Mouse (Mus musculus): ENCODE results near the gene Rapgef4. TPM values are rescaled to one million over a fixed set of nuclear protein-coding genes. Genes with fewer than 3 reads are reported as not detected.

The Rapgef4 gene
- total and polyA plus RNA-seq, 3 experiments = 0.33 TPM; not detected in 2

- H3K9me3 ChIP-seq (replicated peaks) = no peaks in the 10 kb centered on the region
- H3K27me3 ChIP-seq (ENCODE audit: insufficient read depth, low read length) = peaks cover 13% of the 10 kb centered on the region
- DNase-seq (ENCODE audit: low spot score) = no peak
- H3K4me3 ChIP-seq (ENCODE audit: low read depth, low read length) = no peak overlapping the region
- no peak for ATAC-seq (ENCODE audit: extremely low read depth, insufficient number of reproducible peaks, low FRiP score, poor library complexity, severe bottlenecking)
- H3K4me1 ChIP-seq (ENCODE audit: insufficient read depth, low read depth, low read length) = no peaks in the 10 kb centered on the region
- H3K36me3 ChIP-seq (replicated peaks) = no peaks in the 10 kb centered on the region
- TF ChIP-seq POLR2AphosphoS5 (IDR thresholded peaks at IDR 0.05; ENCODE audit: insufficient replicate concordance, low read depth, low read length) (no peak), TAL1 (conservative IDR thresholded peaks at IDR 0.05; ENCODE audit: low read depth, low read length) (no peak)
Measured at GRCm38 (mm10) chr2:72152746-72153145, 171.7 kb downstream of the Rapgef4 start.

- no peaks in the 10 kb centered on the region for H3K36me3 ChIP-seq (replicated peaks)
- DNase-seq (ENCODE audit: low spot score) = no peak
- TF ChIP-seq POLR2AphosphoS5 (IDR thresholded peaks at IDR 0.05; ENCODE audit: insufficient replicate concordance, low read depth, low read length) = no peak
- TF ChIP-seq GATA1 (IDR thresholded peaks at IDR 0.05; ENCODE audit: borderline replicate concordance, low read length) = no peak
- TF ChIP-seq CTCF (IDR thresholded peaks at IDR 0.05; ENCODE audit: low read depth, low read length) = no peak
- no peak for TF ChIP-seq GATA2 (IDR thresholded peaks at IDR 0.05; ENCODE audit: borderline replicate concordance, low read depth, low read length)
- no peak for TF ChIP-seq TAL1 (conservative IDR thresholded peaks at IDR 0.05; ENCODE audit: low read depth, low read length)
- no peak overlapping the region for H3K4me3 ChIP-seq (ENCODE audit: low read depth, low read length)
- no peak for ATAC-seq (ENCODE audit: extremely low read depth, insufficient number of reproducible peaks, low FRiP score, poor library complexity, severe bottlenecking)
- H3K27me3 ChIP-seq (ENCODE audit: insufficient read depth, low read length) = peaks cover 13% of the 10 kb centered on the region
- no peaks in the 10 kb centered on the region for H3K4me1 ChIP-seq (ENCODE audit: insufficient read depth, low read depth, low read length)
- no peaks in the 10 kb centered on the region for H3K9me3 ChIP-seq (replicated peaks)
Measured at GRCm38 (mm10) chr2:72153851-72154250, 172.8 kb downstream of the Rapgef4 start.

- Histone ChIP-seq H3K36me3 (replicated peaks) (no peaks in the 10 kb centered on the region), H3K4me1 (ENCODE audit: insufficient read depth, low read depth, low read length) (no peaks in the 10 kb centered on the region), H3K4me3 (ENCODE audit: low read depth, low read length) (no peak overlapping the region), H3K9me3 (replicated peaks) (no peaks in the 10 kb centered on the region), H3K27me3 (ENCODE audit: insufficient read depth, low read length) (peaks cover 13% of the 10 kb centered on the region)
- ATAC-seq (ENCODE audit: extremely low read depth, insufficient number of reproducible peaks, low FRiP score, poor library complexity, severe bottlenecking) = no peak
- TF ChIP-seq GATA2 (IDR thresholded peaks at IDR 0.05; ENCODE audit: borderline replicate concordance, low read depth, low read length) (no peak), GATA1 (IDR thresholded peaks at IDR 0.05; ENCODE audit: borderline replicate concordance, low read length) (no peak), POLR2AphosphoS5 (IDR thresholded peaks at IDR 0.05; ENCODE audit: insufficient replicate concordance, low read depth, low read length) (no peak), CTCF (IDR thresholded peaks at IDR 0.05; ENCODE audit: low read depth, low read length) (no peak), TAL1 (conservative IDR thresholded peaks at IDR 0.05; ENCODE audit: low read depth, low read length) (no peak)
- DNase-seq (ENCODE audit: low spot score) = no peak
Measured at GRCm38 (mm10) chr2:72155102-72155773, 174.2 kb downstream of the Rapgef4 start.

- TF ChIP-seq GATA1 (IDR thresholded peaks at IDR 0.05; ENCODE audit: borderline replicate concordance, low read length) (no peak), POLR2AphosphoS5 (IDR thresholded peaks at IDR 0.05; ENCODE audit: insufficient replicate concordance, low read depth, low read length) (no peak), CTCF (IDR thresholded peaks at IDR 0.05; ENCODE audit: low read depth, low read length) (no peak), GATA2 (IDR thresholded peaks at IDR 0.05; ENCODE audit: borderline replicate concordance, low read depth, low read length) (no peak), TAL1 (conservative IDR thresholded peaks at IDR 0.05; ENCODE audit: low read depth, low read length) (no peak)
Measured at GRCm38 (mm10) chr2:72156484-72156883, 175.4 kb downstream of the Rapgef4 start.

GRCm38 (mm10) chr2:72157561-72157960 lies 176.5 kb downstream of the Rapgef4 start:
- no peak for DNase-seq (ENCODE audit: low spot score)

More at GRCm38 (mm10) chr2:72156484-72156883, 175.4 kb downstream of the Rapgef4 start:
- ATAC-seq (ENCODE audit: extremely low read depth, insufficient number of reproducible peaks, low FRiP score, poor library complexity, severe bottlenecking) (no peak), DNase-seq (ENCODE audit: low spot score) (no peak)
- no peak overlapping the region for H3K4me3 ChIP-seq (ENCODE audit: low read depth, low read length)
- no peaks in the 10 kb centered on the region for H3K9me3 ChIP-seq (replicated peaks)
- H3K4me1 ChIP-seq (ENCODE audit: insufficient read depth, low read depth, low read length) = no peaks in the 10 kb centered on the region
- H3K36me3 ChIP-seq (replicated peaks) = no peaks in the 10 kb centered on the region
- H3K27me3 ChIP-seq (ENCODE audit: insufficient read depth, low read length) = peaks cover 13% of the 10 kb centered on the region

GRCm38 (mm10) chr2:72158045-72158444 lies 177.0 kb downstream of the Rapgef4 start:
- no peaks in the 10 kb centered on the region for H3K36me3 ChIP-seq (replicated peaks)
- ATAC-seq (ENCODE audit: extremely low read depth, insufficient number of reproducible peaks, low FRiP score, poor library complexity, severe bottlenecking) = no peak

More at GRCm38 (mm10) chr2:72157561-72157960, 176.5 kb downstream of the Rapgef4 start:
- TF ChIP-seq GATA1 (IDR thresholded peaks at IDR 0.05; ENCODE audit: borderline replicate concordance, low read length) = no peak
- no peak for TF ChIP-seq TAL1 (conservative IDR thresholded peaks at IDR 0.05; ENCODE audit: low read depth, low read length)
- no peak for TF ChIP-seq GATA2 (IDR thresholded peaks at IDR 0.05; ENCODE audit: borderline replicate concordance, low read depth, low read length)
- no peak for TF ChIP-seq POLR2AphosphoS5 (IDR thresholded peaks at IDR 0.05; ENCODE audit: insufficient replicate concordance, low read depth, low read length)
- no peak for TF ChIP-seq CTCF (IDR thresholded peaks at IDR 0.05; ENCODE audit: low read depth, low read length)
- ATAC-seq (ENCODE audit: extremely low read depth, insufficient number of reproducible peaks, low FRiP score, poor library complexity, severe bottlenecking) = no peak
- Histone ChIP-seq H3K4me1 (ENCODE audit: insufficient read depth, low read depth, low read length) (no peaks in the 10 kb centered on the region), H3K36me3 (replicated peaks) (no peaks in the 10 kb centered on the region), H3K4me3 (ENCODE audit: low read depth, low read length) (no peak overlapping the region), H3K27me3 (ENCODE audit: insufficient read depth, low read length) (peaks cover 13% of the 10 kb centered on the region), H3K9me3 (replicated peaks) (no peaks in the 10 kb centered on the region)

More at GRCm38 (mm10) chr2:72158045-72158444, 177.0 kb downstream of the Rapgef4 start:
- no peak overlapping the region for H3K4me3 ChIP-seq (ENCODE audit: low read depth, low read length)
- peaks cover 10% of the 10 kb centered on the region for H3K27me3 ChIP-seq (ENCODE audit: insufficient read depth, low read length)
- no peaks in the 10 kb centered on the region for H3K9me3 ChIP-seq (replicated peaks)
- H3K4me1 ChIP-seq (ENCODE audit: insufficient read depth, low read depth, low read length) = no peaks in the 10 kb centered on the region
- DNase-seq (ENCODE audit: low spot score) = no peak
- no peak for TF ChIP-seq TAL1 (conservative IDR thresholded peaks at IDR 0.05; ENCODE audit: low read depth, low read length)
- TF ChIP-seq GATA2 (IDR thresholded peaks at IDR 0.05; ENCODE audit: borderline replicate concordance, low read depth, low read length) = no peak
- no peak for TF ChIP-seq POLR2AphosphoS5 (IDR thresholded peaks at IDR 0.05; ENCODE audit: insufficient replicate concordance, low read depth, low read length)
- no peak for TF ChIP-seq CTCF (IDR thresholded peaks at IDR 0.05; ENCODE audit: low read depth, low read length)
- TF ChIP-seq GATA1 (IDR thresholded peaks at IDR 0.05; ENCODE audit: borderline replicate concordance, low read length) = no peak
